Mouse (Mus musculus) kidney, adult 8-10 months (tissue): ENCODE measurements around the gene Phb2.
"Not testable (repeated sequence)": the region's sequence is repeated elsewhere in the genome, so short reads cannot be mapped to it uniquely, and the experiment has no call there.

Experiments
- DNase-seq, 2 experiments: peaks; one replicate each; pipeline ENCODE4 v3.0.0; 2022

Phb2 gene

DNA sequence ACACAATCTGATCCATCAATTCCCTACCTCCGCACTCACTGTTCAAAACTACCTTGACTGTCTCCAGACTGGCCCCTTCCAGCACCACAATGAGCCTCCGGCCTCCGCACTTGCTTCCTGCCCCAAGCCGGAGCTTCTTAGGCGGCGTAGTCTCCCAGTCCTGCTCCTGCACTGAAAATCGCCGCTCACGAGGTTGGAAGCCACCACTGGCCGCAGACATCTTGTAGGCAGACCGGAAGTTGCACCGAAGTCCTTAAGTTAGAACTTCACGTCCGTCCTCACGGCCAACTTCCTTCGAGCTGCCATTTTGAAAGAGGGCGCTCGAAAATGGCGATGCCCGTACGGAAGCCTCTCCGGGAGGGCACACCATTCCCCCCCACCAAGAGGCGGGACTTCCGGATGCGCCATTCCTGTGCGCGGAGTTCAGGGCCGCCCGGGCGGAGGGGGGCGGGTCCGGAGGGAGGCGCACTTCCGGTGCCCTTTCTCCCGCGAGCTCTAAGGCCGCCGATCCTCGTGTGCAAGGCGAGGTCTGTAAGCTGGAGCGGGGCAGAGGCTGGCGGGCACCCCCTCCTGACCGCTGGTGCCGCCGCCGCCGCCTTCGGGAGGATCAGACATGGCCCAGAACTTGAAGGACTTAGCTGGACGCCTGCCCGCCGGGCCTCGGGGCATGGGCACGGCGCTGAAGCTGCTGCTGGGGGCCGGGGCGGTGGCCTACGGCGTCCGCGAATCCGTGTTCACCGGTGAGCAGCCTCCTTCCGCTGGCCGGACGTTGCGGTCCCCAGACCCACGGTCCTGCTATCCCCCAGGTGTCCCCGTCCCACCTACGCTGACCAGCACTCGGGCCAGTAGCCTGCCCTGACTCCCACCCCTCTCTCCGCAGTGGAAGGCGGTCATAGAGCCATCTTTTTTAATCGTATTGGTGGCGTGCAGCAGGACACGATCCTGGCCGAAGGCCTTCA is at the start of gene Phb2, which contains the start of gene Emg1:
Gene Phb2 (plus strand): TSS at position 513 of the 959 bp plus-strand sequence.
Gene Emg1 (minus strand): TSS at position 355 of the 959 bp plus-strand sequence.
- DNase-seq, result peak; percentile 98

DNA sequence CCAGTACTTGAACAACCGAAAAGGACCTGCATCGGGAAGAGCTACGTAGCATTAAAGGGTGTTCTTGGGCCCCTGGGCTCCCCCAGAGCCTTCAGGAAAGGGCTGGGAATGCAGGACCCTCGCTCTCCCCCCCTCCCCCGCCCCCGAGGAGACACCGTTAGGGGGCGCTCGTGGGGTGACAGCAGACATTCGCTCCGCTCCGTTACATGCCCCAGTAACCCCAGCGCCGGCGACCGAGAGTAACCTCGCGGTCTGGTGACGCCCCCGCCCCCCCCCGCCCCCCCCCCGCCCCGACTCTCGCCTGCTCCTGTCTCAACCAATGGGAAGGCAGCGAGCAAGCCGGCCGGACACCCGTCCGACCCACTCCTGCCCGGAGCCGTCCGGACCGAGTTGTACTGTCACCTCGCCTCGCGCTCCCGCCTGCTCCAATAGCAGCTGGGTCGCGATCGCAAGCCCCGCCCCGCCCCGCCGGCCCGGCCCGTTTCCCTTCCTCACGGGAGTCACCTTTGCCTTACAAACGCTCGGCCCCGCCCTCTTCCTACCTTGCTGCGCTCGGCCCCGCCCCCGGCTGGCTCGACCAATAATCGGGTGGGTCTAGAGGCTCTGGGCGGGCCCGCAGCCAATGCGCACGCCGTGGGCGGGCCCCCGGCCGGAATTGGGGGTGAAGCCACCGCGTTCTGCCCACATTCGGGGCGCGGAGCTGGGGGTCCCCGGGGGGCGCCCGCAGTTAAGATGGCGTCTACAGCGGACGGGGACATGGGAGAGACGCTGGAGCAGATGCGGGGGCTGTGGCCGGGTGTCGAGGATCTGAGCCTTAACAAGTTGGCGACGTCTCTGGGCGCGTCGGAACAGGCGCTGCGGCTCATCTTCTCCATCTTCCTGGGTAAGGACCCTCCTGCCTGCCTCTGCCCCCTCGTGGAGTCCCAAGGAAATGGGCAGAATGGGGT is 49.4 kb upstream of the Phb2 start, which contains the start of gene Lpcat3:
Gene Lpcat3 (plus strand): TSS at position 551 of the 947 bp plus-strand sequence.
- DNase-seq, result peak; percentile 100

DNA sequence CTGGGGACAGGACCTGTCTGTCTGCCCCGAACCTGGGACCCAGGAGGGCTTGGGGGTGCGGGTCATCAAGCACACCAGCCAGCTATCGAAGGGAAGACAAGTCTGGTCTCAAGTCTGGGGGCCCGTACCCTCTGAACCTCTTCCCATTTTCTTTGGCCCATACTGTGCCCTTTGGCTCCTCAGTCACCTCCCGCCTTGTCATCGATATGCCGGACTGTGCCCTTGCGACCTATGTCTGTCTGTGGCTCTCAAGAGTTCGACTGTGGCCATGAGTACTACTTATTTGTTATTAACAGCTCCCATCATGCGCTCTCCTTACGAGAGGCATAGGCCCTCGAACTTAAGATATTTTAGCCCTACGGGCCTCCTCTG is 48.7 kb upstream of the Phb2 start:
- DNase-seq, result peak in 1 of 2 experiments; percentile 49

DNA sequence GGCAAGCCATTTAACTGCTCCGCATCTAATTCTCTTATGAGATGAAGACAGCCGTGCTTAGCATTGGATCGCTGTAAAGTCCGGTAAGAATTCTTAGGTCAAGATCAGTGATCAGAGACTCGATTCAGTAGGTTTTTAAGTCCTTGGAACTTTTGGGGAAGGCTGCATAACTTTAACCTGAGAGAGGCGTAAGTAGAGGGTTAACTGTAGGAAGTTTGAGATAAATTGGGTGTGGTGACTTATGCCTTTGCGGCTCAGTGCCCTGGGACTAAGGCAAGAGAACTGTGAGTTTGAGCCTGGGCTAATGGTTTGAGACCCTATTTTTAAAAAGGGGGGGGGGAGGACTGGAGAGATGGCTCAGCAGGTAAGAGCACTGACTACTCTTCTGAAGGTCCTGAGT is 47.9 kb upstream of the Phb2 start:
- no peak for DNase-seq

DNA sequence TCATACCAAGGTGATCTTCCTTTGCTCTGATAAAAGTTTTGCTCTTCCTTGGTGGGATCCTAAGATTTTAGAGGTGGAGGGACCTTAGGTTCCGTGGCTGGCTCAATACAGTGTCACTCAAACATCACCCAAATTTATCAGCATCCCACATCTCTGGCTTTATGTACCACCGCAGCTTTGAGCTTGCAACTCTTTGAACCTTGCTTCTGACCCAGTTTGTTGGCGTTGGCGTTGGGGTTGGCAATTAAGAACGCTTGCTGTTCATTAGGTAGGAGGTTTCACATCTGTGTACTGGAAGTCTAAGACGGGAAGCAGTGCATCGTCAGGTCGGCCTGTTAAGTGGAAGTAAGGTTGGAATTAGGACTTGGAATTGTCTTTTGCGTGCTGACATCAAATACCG is 47.1 kb upstream of the Phb2 start:
- DNase-seq, result no peak

DNA sequence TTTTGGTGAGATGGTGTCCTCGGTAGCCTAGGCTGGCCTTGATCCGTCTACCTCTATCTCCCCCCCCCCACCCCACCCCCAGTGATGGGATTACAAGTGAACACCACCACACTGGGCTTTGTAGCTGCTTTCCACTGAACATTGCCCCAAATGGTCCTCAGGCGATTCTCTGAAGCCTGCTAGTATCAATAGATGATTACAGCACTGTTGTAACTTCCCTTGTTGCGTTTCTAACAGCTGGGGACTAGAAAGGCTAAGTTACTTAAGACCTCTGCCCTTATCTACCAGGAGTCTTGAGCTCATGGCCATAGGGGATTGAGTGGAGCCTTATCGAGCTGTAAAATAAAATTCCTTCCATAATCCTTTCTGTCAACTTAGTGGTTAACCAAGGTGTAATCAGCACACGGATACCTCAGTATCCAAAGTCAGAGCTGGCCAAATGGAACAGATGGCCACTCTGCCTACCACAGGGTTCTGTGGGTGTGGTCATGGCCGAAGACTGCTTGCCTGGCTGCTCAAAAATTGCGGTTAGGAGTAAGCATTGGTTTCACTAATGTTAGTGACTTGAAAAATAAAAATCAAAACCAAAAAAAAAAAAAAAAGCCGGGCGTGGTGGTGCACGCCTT is 42.8 kb upstream of the Phb2 start:
- DNase-seq, result no peak

DNA sequence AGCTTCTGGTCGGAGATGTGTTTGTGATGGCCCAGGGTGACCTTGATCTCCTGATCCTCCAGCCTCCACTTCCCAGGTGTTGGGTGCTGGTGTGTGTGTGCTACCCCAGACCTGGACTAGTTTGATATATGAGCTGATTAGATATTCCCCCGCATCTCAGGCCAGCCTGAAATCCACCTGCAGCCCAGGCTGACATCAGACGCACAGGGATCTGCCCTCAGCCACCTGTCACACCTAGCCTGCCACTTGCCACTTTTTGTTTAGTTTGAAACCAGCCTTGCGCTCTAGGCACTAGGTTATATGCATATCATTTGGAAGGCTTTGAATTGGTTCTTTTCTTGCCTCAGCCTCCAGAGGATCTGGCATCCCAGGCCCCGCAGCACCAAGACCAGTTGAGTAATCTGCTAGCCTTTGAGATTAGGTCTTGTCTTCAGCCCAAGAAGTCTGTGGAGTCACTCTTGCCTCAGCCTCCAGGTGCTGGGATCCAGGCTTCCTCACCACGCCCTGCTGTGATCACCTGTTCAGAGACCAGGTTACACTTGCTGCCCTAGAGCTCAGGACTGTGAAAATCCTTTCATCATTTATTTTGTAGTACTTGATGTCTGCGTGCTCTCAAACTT is 41.7 kb upstream of the Phb2 start:
- DNase-seq, result no peak

DNA sequence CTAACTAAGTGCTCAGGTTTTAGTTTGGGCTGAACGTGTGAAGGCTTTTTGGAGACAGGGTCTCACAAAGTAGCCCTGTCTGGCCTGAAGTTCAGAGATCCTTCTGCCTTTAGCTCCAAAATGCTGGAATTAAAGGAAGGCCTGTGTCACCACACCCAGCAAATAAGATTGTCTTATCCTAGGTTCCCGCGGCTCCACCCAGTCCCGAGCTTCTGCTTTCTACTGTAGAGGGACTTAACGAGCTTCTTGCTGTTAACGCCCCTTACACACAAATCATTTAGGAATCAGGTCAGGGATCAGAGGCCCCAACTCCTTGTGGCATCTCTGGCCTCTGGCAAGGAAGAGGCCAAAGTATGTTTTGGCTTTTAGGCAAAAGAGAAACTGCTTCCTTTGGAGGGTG is 40.0 kb upstream of the Phb2 start:
- DNase-seq, result no peak

DNA sequence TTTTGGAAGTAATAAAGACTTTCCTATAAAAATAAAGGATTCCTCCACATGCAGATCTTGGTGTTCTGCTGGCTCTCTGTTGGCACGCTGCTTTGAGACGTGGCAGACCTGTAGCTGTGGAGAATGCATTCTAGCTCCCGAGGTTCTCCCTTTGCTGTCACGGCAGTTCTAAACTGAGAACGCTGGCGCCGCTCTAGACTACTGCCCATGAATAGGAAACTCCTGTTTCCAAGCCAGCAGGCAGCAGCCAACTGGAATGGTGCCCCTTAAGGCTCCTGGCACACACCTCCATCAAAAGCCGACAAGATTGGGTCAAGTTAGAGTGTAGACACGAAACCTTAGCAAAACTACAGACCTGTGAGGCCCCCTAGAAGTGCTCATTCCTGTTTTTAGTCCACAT is 38.5 kb upstream of the Phb2 start:
- peak; percentile 61 to 64 for DNase-seq

DNA sequence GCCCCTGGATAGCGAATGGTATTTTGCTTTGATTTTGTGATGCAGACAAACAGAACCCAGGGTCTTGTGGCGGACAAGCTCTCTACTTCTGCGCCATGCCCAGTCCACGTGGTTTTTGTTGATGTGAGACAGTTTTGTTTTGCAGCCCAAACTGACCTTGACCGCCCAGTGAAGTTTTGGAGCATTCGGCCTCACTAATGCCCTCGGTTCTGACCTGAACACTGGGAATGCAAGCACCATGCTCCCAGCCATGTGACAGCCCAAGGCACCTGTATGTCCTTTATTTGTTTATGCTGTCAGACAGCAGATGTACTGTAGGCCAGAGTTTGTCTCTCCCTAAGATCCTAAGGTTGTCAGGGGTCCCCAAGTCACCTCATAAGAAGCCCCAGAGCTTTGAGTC is 37.5 kb upstream of the Phb2 start:
- peak; percentile 45 to 65 for DNase-seq

DNA sequence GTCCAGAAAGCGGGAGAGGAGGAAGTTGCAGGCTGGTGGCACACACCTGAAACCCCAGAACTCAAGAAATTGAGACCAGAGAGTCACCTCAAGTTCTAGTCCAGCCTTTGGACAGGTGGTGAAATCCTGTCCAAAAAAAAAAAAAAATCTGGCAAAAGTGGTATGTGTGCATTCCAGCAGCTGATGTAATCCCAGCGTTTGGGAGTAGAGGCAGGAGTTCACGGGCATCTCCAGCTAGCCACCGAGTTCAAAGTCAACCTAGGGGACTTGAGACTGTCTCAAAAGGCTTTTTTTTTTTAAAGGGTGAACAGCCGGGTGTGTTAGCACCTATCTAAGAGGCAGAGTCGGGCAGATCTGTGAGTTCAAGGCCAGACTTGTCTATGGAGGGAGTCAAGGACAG is 36.0 kb upstream of the Phb2 start:
- DNase-seq, result peak in 1 of 2 experiments; percentile 38

DNA sequence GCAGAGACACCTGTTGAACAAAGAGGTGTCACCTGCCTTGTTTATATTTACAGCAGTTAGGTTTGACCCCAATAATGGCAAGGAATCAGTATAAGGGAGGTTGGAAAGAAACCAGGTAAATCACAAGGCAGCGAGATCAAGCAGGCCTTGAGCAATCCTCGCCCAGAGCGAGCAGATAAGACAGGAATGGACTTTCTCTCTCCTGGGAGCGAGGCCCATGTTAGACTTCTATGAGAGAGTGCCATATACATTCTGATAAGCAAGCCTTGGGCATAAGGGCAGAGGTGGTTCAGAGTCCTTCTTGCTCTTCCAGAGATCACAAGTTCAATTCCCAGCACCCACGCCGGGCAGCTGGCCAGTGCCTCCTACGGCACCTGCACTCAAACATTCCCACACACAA is 33.4 kb upstream of the Phb2 start:
- no peak for DNase-seq

DNA sequence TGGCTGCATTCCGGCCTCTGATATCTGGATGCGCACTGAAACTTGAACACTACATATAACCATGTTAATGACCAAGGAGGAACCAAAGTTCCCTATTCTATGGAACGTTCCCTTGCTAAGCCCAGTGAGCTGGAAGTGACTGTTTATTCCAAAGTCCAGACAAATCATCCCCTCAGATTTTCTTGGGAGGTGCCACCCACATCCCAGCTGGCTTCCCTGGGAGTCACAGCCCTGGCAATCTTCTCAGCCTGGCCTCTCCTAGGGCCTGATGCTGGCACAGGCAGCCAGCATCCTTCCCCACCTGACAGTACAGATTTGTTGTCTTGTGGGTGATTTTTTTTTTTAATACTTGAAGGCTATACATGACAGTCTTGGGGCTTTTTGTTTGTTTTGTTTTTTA is 32.6 kb upstream of the Phb2 start:
- no peak for DNase-seq

DNA sequence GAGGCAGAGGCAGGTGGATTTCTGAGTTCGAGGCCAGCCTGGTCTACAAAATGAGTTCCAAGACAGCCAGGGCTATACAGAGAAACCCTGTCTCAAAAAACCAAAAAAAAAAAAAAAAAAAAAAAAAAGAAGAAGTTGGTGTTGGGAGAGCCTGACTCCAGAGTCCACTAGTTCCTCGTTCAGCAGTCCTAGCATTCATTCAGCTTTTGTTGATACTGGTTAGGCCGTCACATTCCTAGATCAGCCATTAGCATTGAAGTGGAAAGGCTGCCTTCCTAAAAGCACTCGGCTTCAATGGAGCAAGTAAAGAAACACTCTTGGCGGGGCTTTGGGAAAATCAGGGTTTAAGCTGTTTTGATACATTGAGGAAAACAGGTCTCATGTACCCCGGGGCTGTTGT is 29.8 kb upstream of the Phb2 start:
- peak in 1 of 2 experiments; percentile 42 for DNase-seq

DNA sequence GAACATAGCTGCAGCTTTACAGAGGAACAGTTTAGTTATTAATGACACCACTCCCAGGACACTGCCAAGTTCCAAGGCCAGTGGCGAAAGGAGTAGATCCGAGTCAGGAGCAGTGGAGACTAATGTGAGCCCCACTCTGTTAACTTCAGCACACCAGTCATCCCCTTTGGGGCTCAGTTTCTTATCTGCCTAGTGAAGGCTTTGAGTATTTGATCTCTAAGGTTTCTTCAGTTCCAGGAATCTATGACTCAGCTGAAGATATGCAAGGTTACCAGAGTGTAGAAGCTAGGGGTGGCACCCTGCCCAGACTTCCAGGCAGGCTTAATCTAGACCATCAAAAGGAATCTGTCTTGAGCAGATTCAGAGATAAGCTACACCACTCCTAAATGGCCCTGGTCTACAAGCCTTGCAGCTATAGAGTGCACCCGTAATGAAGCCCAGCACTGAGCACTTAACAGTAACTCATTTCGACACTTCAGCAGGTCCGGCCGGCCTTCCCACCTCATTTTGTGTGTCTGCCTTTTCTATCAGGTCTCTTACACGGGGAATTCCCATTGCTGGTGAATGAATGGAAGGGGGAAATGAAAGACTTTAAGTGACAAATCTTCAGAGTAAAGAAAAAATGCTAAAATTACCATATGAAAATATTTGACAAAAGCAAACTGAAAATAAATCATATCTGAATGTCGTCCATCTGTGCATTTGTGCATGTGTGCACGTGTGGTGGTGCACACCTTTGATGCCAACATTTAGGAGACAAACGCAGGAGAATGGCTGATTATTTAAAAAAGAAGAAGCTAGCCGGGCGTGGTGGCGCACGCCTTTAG is 28.3 kb upstream of the Phb2 start:
- peak; percentile 78 to 80 for DNase-seq

DNA sequence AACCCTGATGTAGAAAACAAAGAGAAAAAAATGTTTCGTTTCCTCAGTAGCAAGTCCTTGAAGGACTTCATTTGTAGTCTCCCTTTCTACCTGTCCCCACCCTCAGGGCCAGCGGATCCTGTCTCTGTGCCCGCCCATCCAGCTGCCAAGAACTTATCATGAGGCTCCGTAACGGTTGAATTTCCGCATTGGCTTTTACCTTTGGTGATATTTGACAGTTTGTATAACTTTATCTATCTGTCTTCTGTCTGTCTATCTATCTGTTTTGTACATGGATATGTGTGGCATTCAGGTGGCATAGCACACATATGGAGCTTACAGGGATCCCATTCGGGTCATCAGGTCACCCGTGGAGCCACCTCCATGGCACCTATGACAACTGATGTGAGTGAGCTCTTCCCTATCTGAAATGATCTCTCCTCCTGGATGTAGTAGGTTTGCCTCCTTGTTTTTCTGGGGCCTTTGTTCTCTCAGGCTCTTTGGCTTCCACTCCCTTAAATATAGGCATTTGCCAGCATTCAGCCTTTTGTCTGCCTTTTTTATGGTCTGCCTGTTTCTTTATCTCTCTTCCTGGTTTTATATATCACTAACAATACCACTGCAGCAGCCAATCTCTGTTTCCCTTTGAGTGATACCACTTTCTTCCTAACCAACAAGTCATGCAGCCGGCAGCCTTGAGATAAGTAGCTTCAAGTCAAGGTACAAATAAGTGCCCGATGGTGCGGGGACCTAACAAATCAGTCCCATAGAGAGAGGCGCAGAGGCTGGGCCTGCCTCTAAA is 26.3 kb upstream of the Phb2 start:
- DNase-seq, result no peak

DNA sequence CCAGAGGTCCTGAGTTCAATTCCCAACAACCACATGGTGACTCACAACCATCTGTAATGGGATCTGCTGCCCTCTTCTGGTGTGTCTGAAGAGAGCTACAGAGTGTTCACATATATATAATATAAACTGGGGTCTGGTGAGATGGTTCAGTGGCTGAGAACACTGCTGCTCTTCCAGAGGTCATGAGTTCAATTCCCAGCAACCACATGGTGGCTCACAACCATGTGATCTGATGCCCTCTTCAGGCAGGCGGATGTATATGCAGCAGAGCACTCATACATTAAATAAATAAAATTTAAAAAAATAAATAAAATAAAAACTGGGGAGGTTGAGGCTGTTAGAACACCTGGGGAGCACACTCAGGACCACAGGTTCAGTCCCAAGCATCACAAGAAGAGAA is 25.5 kb upstream of the Phb2 start:
- DNase-seq, result not testable (repeated sequence)

DNA sequence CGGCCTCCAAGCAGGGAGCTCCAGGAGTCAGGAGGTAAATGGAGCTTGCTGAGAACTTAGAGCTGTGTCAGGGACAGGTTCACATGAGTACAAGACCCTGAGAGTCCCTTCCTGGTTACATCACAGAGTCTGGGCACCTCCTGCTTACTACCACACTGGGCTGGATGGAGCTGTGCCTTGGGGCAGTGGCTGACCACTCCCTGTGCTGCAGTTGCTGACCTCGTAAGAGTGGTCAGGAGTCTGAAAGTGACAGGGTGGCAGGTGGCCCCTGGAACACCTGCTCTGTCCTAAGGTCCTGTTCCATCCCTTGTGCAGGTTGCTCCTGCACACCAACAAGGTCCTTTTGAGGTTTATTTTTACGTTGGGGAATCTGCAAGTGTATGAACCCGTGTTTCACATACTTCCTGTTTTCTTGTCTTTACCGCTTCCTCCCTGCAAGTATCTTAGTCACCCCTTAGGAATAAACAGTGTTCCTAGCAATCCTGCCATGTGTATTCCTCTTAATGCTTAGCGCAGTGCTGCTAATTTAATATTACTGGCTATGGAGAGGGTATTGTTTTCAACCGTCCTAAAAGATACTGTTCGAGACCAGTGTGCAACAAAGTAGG is 23.9 kb upstream of the Phb2 start:
- no peak for DNase-seq

DNA sequence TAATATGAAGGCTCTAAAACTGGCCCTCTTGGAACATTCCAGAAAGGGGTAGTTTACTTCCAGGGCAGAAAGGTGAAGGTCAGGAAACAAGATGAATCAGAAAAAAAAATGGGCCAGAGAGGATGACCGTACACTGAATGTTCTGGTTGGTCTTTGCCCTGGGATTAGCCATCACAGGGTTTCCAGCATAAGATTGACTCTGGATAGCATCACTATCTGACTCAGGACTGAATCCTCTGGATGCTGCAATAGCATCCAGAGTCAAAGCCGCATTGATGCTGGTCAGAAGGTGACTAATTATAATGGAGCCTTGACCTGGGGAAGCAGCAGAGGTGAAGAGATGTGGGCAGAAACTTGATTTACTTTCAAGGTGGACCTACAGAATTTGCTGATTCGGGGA is 23.1 kb upstream of the Phb2 start:
- no peak for DNase-seq

DNA sequence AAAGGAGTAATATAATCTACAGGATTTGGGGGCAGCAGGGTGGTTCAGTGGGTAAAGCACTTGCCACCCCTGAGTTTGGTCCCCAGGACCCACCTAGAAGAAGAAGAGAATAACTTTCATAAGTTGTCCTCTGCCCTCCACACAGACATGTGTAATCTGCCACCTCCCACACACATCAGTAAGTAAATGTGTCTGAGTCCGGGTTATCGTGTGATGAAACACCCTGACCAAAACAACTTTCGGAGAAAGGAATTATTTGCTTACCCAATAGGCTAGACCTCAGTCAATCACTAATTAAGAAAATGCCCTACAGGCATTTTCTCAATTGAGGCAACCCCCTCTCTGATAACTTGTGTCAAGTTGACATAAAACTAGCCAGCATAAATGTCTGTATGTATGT is 21.6 kb upstream of the Phb2 start:
- DNase-seq, result no peak
